Mouse (Mus musculus) CD4-positive, CD25-positive, alpha-beta regulatory T cell, adult 2 months (primary cell): ENCODE data around the gene Gm382.

Experiments
- DNase-seq: peaks from one replicate; pipeline ENCODE4 v3.0.0-alpha.2; 2012; ENCODE audit warnings: low read depth, low spot score

Gm382 gene

DNA sequence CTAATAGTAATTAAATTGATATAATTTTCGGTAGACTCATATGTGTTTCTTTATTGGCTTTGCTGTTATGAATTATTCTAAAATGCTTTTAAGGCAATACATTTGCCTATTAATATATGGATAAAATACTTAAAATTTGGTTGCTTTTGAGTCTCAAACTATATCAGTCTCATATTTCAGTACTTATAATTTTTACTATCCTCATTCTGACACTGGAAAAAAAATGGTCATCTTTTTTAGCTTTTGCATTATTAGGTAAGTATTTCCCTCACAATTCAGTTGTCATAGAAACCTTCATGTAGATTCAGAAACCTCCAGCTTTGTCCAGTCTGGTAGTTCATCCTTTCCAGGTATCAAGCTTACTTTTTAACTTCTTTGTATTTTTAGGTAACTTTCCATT, at the start of gene Gm382:
Gene Gm382, plus strand, starts transcription at position 301 of the 400 bp plus-strand sequence.
- no peak for DNase-seq

DNA sequence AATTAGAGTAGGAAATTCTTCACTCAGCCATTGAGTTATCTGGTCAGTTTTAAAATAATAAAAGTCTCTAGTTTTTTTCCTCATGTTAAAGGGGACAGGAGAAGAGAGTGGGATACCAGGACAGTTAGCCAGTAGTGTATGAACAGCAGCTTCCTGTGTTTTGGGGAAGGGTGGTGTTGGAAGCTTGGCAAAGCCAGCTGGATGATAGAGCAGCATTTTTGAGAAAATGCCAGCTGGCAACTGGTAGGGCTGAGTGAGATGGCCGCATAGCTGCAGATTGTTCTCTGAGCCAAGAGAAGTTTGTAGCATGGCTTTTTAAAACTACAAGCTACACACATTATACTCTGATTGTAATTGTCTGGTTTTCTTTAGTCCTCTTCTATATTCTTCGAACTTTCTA, 30.4 kb downstream of the Gm382 start:
- no peak for DNase-seq

DNA sequence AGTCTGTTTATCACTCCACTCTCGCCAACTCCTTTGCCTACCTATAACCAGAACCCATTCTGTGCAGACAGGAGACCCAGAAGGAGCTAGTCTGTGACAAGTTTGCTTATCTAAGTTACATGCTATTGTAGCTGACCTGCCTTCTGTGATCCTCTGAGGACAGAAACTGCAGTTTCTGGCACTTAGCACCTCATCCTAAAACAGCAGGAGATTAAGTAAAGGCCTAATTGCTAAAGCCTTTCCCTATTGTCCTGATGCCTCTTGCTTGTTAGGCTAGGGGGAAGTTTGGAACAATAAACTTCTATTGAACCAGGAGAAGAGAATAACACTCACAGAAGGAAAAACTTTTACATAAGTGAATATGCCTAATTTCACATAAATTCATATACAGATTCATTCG, 51.5 kb downstream of the Gm382 start:
- no peak for DNase-seq

DNA sequence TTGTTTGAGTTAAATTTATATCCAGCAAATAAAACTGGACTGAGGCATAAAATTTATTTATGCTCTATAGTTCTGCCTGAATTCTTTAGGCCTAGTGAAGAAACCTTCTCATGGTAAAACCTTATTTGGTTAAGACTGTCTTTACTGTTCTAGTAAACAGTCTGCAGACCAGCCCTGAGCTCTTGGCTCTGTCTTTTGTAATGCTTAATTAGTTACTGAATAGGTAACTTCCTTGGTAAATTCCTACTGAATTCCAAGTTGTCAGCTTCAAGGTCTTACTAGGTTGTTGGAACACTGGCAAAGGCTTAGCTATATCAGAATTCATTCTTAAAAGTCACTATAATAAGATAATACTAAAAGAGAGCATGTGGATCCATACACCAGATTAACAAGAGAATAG, 53.3 kb downstream of the Gm382 start:
- no peak for DNase-seq

DNA sequence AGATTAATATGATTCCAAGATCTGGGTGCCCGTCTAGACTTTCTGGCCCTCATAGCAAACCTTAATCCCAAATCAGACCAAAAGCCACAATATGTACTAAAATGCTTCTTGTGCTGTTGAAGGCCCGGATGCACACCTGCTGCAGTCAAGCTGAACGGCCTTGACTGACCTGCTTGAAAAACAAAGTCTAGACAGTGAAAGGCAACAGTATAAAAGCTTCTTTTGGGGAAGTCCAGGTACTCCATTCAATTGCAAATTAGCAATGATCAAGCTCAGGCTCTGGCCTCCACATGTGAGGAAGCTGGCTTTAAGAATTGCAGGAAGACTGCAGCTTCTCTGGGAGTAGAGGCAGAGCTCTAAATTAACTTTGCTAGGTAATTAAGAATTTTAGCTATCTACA, 54.2 kb downstream of the Gm382 start:
- DNase-seq: no peak

DNA sequence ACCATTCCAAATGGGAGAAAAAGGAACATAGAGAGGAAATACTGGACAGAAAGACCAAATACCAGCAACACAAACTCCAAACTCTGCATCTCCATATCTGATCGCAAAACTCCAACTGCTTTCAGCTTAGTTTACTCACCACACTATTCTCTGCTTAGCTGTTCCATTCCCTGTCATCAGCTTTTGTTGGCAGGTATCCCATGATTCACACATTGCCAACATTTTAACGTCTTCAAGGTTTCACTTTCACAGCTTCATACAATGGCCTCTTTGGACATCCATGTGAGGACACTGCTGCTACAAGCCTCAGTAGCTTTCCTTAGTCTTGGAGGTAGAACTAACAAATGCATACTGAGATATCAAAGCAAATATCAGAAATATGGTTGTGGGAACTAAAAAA, 64.6 kb downstream of the Gm382 start:
- DNase-seq: no peak
